Mouse (Mus musculus) lung, postnatal 0 days (tissue): ENCODE results near the gene Mical2. TPM values are rescaled to one million over a fixed set of nuclear protein-coding genes. Genes with fewer than 3 reads are reported as not detected.

ENCODE experiments used
- ATAC-seq: fragments of 200-750 bp; cut with Nextera tagmentation; 2 replicates; pipeline ENCODE4 v1.8.0; 2017; ENCODE audit warnings: moderate library complexity
- DNase-seq: peaks from one replicate; pipeline ENCODE4 v3.0.0-alpha.2; 2016; ENCODE audit warnings: low spot score
- H3K27ac ChIP-seq: fragments of 300-500 bp; sonication (generic); 2 replicates; pipeline ENCODE4 v1.5.1; 2014; ENCODE audit warnings: antibody characterized with exemption, mild to moderate bottlenecking, low read length, mixed read lengths
- H3K27me3 ChIP-seq: fragments of 300-500 bp; sonication (generic); replicated peaks from 2 replicates; pipeline ENCODE4 v1.6.1; 2014; ENCODE audit warnings: low read length, mixed read lengths; ENCODE audit not compliant: insufficient read depth
- H3K36me3 ChIP-seq: fragments of 300-500 bp; sonication (generic); 2 replicates; pipeline ENCODE4 v1.6.1; 2014; ENCODE audit warnings: low read length, mixed read lengths; ENCODE audit not compliant: insufficient read depth
- H3K4me1 ChIP-seq: fragments of 300-500 bp; sonication (generic); 2 replicates; pipeline ENCODE4 v1.6.1; 2014; ENCODE audit warnings: antibody characterized with exemption, low read depth, low read length, mixed read lengths; ENCODE audit not compliant: insufficient read depth
- H3K4me2 ChIP-seq: fragments of 300-500 bp; sonication (generic); replicated peaks from 2 replicates; pipeline ENCODE4 v1.6.1; 2014; ENCODE audit warnings: low read depth, mild to moderate bottlenecking, low read length, moderate library complexity, mixed read lengths
- H3K4me3 ChIP-seq: fragments of 300-500 bp; sonication (generic); 2 replicates; pipeline ENCODE4 v1.5.1; 2014; ENCODE audit warnings: low read depth, low read length
- H3K9ac ChIP-seq: fragments of 300-500 bp; sonication (generic); replicated peaks from 2 replicates; pipeline ENCODE4 v1.6.1; 2014; ENCODE audit warnings: low read depth, mild to moderate bottlenecking
- H3K9me3 ChIP-seq: fragments of 300-500 bp; sonication (generic); 2 replicates; pipeline ENCODE4 v1.6.1; 2016; ENCODE audit warnings: low read length, mixed read lengths
- CTCF ChIP-seq: IDR thresholded peaks from 2 replicates; pipeline ENCODE4 v1.5.1; 2016; ENCODE audit warnings: antibody characterized with exemption, mild to moderate bottlenecking
- EP300 ChIP-seq: IDR thresholded peaks from 2 replicates; pipeline ENCODE4 v1.6.1; 2016; ENCODE audit warnings: antibody characterized with exemption, mild to moderate bottlenecking, control low read depth
- WGBS: fragments of 180-500 bp; shearing (Covaris S2); extraction: QIAGEN DNeasy Blood & Tissue Kit; methylation state at CpG from one replicate; pipeline ENCODE4 v1.1.7; 2014; 5-methylcytosine and 5-hydroxymethylcytosine counted together
- polyA plus RNA-seq: library from polyadenylated mRNA; unstranded; fragments of >200 nt; fragmentation: Nextera tagmentation; extraction: Ambion mirVana; gene quantifications from 2 replicates; pipeline ENCODE4 v1.2.1, GENCODE M21; 2015

Mical2 gene
- polyA plus RNA-seq, 1 experiment from 2014 or later = 19.7 TPM

- ATAC-seq (no peak), DNase-seq (no peak)
- Histone ChIP-seq H3K27ac (no peak overlapping the region), H3K36me3 (no peaks in the 10 kb centered on the region), H3K4me3 (no peak overlapping the region), H3K4me2 (no peak overlapping the region), H3K9ac (no peak overlapping the region), H3K9me3 (no peaks in the 10 kb centered on the region), H3K4me1 (no peaks in the 10 kb centered on the region), H3K27me3 (no peaks in the 10 kb centered on the region)
- no peak for TF ChIP-seq CTCF
- WGBS = 57% methylated on average over 3 of the region's 3 CpGs
These were observed 26.3 kb upstream of the Mical2 start for GRCm38 (mm10) chr7:112199343-112199742.

- no peaks in the 10 kb centered on the region for H3K9me3 ChIP-seq
- no peak for ATAC-seq
- H3K27ac ChIP-seq = no peak overlapping the region
- WGBS = 43% methylated on average over 4 of the region's 4 CpGs
- no peak overlapping the region for H3K4me3 ChIP-seq
- H3K4me1 ChIP-seq = no peaks in the 10 kb centered on the region
- TF ChIP-seq EP300 = no peak
- no peaks in the 10 kb centered on the region for H3K36me3 ChIP-seq
- DNase-seq = no peak
- no peak overlapping the region for H3K4me2 ChIP-seq
- no peaks in the 10 kb centered on the region for H3K27me3 ChIP-seq
- no peak overlapping the region for H3K9ac ChIP-seq
These were observed 24.9 kb upstream of the Mical2 start for GRCm38 (mm10) chr7:112200761-112201160.

- no peak overlapping the region for H3K27ac ChIP-seq
- no peak for ATAC-seq
- WGBS = 38% methylated on average over 4 of the region's 4 CpGs
- no peaks in the 10 kb centered on the region for H3K27me3 ChIP-seq
- no peaks in the 10 kb centered on the region for H3K9me3 ChIP-seq
- H3K4me2 ChIP-seq = no peak overlapping the region
- H3K9ac ChIP-seq = no peak overlapping the region
- no peak for DNase-seq
- no peaks in the 10 kb centered on the region for H3K36me3 ChIP-seq
- H3K4me3 ChIP-seq = no peak overlapping the region
- no peaks in the 10 kb centered on the region for H3K4me1 ChIP-seq
- no peak for TF ChIP-seq EP300
- no peak for TF ChIP-seq CTCF
These were observed 23.5 kb upstream of the Mical2 start for GRCm38 (mm10) chr7:112202194-112202593.

GRCm38 (mm10) chr7:112202843-112203242 lies 22.8 kb upstream of the Mical2 start:
- Histone ChIP-seq H3K27me3 (no peaks in the 10 kb centered on the region), H3K4me2 (no peak overlapping the region), H3K27ac (no peak overlapping the region), H3K4me1 (no peaks in the 10 kb centered on the region), H3K9ac (no peak overlapping the region), H3K9me3 (no peaks in the 10 kb centered on the region), H3K4me3 (no peak overlapping the region), H3K36me3 (no peaks in the 10 kb centered on the region)
- 79% methylated on average over 5 of the region's 5 CpGs for WGBS
- TF ChIP-seq EP300 = no peak
- no peak for TF ChIP-seq CTCF
- DNase-seq (no peak), ATAC-seq (no peak)

DNA sequence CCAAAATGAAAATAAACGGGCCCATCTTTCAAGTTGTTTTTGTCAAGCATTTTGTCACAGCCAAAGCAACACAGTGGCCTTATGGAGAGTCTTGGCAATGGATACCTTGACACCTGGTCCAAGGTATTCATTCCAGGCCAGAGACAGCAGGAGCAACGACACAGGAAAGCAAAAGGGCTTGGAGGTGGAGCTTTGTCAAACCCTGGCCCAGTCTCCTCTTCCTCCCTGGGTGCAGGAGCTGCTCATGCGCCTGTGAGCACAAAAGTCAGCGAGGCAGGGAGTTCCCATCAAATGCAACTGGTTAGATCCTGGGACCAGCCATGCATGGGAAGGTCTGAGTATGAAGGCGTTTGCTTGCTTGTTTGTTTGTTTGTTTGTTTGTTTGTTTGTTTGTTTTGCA lies 21.7 kb upstream of the Mical2 start:
- H3K4me2 ChIP-seq = no peak overlapping the region
- no peaks in the 10 kb centered on the region for H3K4me1 ChIP-seq
- no peak overlapping the region for H3K9ac ChIP-seq
- H3K9me3 ChIP-seq = no peaks in the 10 kb centered on the region
- ATAC-seq = no peak
- no peak for DNase-seq
- no peak overlapping the region for H3K4me3 ChIP-seq
- no peaks in the 10 kb centered on the region for H3K27me3 ChIP-seq
- H3K27ac ChIP-seq = no peak overlapping the region
- H3K36me3 ChIP-seq = no peaks in the 10 kb centered on the region
- 63% methylated on average over 5 of the region's 5 CpGs for WGBS
- TF ChIP-seq CTCF = no peak
- TF ChIP-seq EP300 = no peak

DNA sequence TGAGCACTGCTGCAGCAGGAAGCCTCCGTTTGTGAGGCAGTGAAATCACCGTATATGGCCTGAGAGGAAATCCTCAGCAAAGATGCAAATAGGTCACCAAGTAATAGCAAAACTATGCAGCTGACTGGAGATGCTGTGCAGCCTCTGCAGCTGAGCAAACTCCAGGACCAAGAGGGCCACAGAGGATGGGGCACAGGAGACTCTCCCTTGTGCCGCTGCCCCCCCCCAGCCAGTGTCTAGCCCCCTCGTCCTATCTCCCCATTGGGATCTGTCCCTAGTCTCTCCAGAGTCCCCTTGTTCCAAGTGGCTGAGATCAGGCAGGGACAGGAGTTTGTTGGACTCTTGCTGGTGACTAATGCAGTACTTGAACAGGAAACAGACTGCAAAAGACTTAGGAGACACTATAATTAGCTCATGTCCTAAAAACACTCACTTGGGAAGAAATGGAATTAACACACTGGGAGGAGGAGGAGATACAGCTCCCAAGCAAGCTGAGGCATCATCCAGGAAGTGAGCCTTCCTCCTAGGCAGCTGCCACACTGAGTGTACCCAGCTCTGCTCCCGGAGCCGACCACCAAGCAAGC lies 21.2 kb upstream of the Mical2 start:
- Histone ChIP-seq H3K4me3 (no peak overlapping the region), H3K4me1 (no peaks in the 10 kb centered on the region), H3K27me3 (no peaks in the 10 kb centered on the region), H3K36me3 (no peaks in the 10 kb centered on the region), H3K9me3 (no peaks in the 10 kb centered on the region), H3K4me2 (no peak overlapping the region), H3K9ac (no peak overlapping the region), H3K27ac (no peak overlapping the region)
- ATAC-seq (peak; percentile 46), DNase-seq (peak; percentile 38)
- WGBS = 18% methylated on average over 6 of the region's 6 CpGs
- TF ChIP-seq CTCF (no peak), EP300 (no peak)

DNA sequence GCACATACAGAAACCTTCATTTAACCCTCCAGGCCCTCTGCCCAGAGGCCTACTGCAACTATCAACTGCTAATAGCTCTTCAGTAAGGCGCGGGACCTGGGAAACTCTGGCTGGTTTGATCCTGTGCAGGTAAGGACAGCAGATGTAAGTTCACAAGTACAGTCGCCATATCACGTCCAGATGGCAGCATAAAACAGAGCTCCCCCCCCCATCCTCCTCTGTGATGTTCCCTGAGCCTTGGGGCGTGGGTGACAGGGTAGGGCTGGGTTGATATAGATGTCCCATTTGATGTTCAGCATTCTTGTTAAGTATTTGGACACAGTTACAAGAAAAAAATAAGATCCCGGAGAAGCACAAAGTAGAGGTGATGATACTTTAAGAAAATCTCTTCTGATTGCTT lies 20.1 kb upstream of the Mical2 start:
- H3K27ac ChIP-seq = no peak overlapping the region
- 89% methylated on average over 6 of the region's 6 CpGs for WGBS
- H3K9me3 ChIP-seq = no peaks in the 10 kb centered on the region
- H3K4me2 ChIP-seq = no peak overlapping the region
- DNase-seq (no peak), ATAC-seq (no peak)
- no peaks in the 10 kb centered on the region for H3K27me3 ChIP-seq
- no peaks in the 10 kb centered on the region for H3K36me3 ChIP-seq
- no peak overlapping the region for H3K9ac ChIP-seq
- H3K4me3 ChIP-seq = no peak overlapping the region
- H3K4me1 ChIP-seq = no peaks in the 10 kb centered on the region
- TF ChIP-seq EP300 (no peak), CTCF (no peak)
